Mouse (Mus musculus) liver, embryonic 14.5 days (tissue): ENCODE results near the gene Snx11. TPM values are rescaled to one million over a fixed set of nuclear protein-coding genes. Genes with fewer than 3 reads are reported as not detected.
A peak's percentile ranks its signal among the peaks of the same experiment; 100 is the strongest.

Source experiments
- ATAC-seq: fragments of 200-750 bp; cut with Nextera tagmentation; 2 replicates; pipeline ENCODE4 v1.8.0; 2017; ENCODE audit warnings: moderate number of reproducible peaks, mild to moderate bottlenecking, moderate library complexity; ENCODE audit not compliant: insufficient read depth
- DNase-seq, 3 experiments: peaks; one replicate each; pipeline ENCODE4 v3.0.0-alpha.2; 2012 to 2013; ENCODE audit warnings: low read depth in 3 of 3, low spot score in 3 of 3
- H3K27ac ChIP-seq: fragments of 300-500 bp; sonication (generic); 2 replicates; pipeline ENCODE4 v1.5.1; 2014; ENCODE audit warnings: moderate library complexity, mild to moderate bottlenecking, control low read depth, inconsistent platforms
- H3K27me3 ChIP-seq: fragments of 300-500 bp; sonication (generic); 2 replicates; pipeline ENCODE4 v1.6.1; 2014; ENCODE audit warnings: mild to moderate bottlenecking, low read length, moderate library complexity; ENCODE audit not compliant: control insufficient read depth, insufficient read depth
- H3K36me3 ChIP-seq: fragments of 300-500 bp; sonication (generic); replicated peaks from 2 replicates; pipeline ENCODE4 v1.6.1; 2014; ENCODE audit warnings: low read depth; ENCODE audit not compliant: control insufficient read depth, insufficient read depth
- H3K4me1 ChIP-seq, 2 experiments: fragments of 200-500 bp in 1 of 2; fragments of 300-500 bp in 1 of 2; sonication (generic) in 1 of 2; replicated peaks; 2 replicates each; pipeline ENCODE4 v1.6.1; 2012 to 2014; ENCODE audit warnings: antibody characterized with exemption in 1 of 2, inconsistent platforms in 1 of 2, low read length in 1 of 2; ENCODE audit not compliant: control insufficient read depth in 2 of 2, insufficient read depth in 2 of 2
- H3K4me2 ChIP-seq: fragments of 300-500 bp; sonication (generic); 2 replicates; pipeline ENCODE4 v1.6.1; 2014; ENCODE audit warnings: low read depth, mild to moderate bottlenecking, control low read depth, moderate library complexity
- H3K4me3 ChIP-seq, 2 experiments: fragments of 200-500 bp in 1 of 2; fragments of 300-500 bp in 1 of 2; sonication (generic) in 1 of 2; 2 replicates each; pipeline ENCODE4 v1.5.1; 2012 to 2014; ENCODE audit warnings: low read depth in 2 of 2, low read length in 2 of 2, mild to moderate bottlenecking in 2 of 2, control low read depth in 1 of 2, inconsistent platforms in 1 of 2, moderate library complexity in 1 of 2; ENCODE audit not compliant: insufficient read depth in 1 of 2
- H3K9ac ChIP-seq: fragments of 300-500 bp; sonication (generic); replicated peaks from 2 replicates; pipeline ENCODE4 v1.6.1; 2014; ENCODE audit warnings: mild to moderate bottlenecking, control low read depth, moderate library complexity
- H3K9me3 ChIP-seq: fragments of 300-500 bp; sonication (generic); 2 replicates; pipeline ENCODE4 v1.6.1; 2016; ENCODE audit warnings: low read length, mixed read lengths; ENCODE audit not compliant: control insufficient read depth
- CTCF ChIP-seq: IDR thresholded peaks from 2 replicates; pipeline ENCODE4 v1.5.1; 2016; ENCODE audit warnings: antibody characterized with exemption, low read depth, control low read depth
- EP300 ChIP-seq: IDR thresholded peaks from 2 replicates; pipeline ENCODE4 v1.6.1; 2016; ENCODE audit warnings: antibody characterized with exemption, low read depth
- WGBS: fragments of 180-500 bp; shearing (Covaris S2); extraction: QIAGEN DNeasy Blood & Tissue Kit; methylation state at CpG from one replicate; pipeline ENCODE4 v1.1.7; 2014; ENCODE audit not compliant: insufficient replicate concordance; 5-methylcytosine and 5-hydroxymethylcytosine counted together
- polyA plus RNA-seq, 2 experiments: library from polyadenylated mRNA; depleted of rRNA in 1 of 2; stranded (reverse) in 1 of 2; unstranded in 1 of 2; fragments of >200 nt; fragmentation: Nextera tagmentation in 1 of 2; extraction: Ambion mirVana in 1 of 2; gene quantifications; 2 replicates each; pipeline versions ENCODE4 v1.2.1 to v1.2.3; 2012 to 2014

The Snx11 gene
- polyA plus RNA-seq, 2 experiments, result 4.9 to 10.1 TPM

DNA sequence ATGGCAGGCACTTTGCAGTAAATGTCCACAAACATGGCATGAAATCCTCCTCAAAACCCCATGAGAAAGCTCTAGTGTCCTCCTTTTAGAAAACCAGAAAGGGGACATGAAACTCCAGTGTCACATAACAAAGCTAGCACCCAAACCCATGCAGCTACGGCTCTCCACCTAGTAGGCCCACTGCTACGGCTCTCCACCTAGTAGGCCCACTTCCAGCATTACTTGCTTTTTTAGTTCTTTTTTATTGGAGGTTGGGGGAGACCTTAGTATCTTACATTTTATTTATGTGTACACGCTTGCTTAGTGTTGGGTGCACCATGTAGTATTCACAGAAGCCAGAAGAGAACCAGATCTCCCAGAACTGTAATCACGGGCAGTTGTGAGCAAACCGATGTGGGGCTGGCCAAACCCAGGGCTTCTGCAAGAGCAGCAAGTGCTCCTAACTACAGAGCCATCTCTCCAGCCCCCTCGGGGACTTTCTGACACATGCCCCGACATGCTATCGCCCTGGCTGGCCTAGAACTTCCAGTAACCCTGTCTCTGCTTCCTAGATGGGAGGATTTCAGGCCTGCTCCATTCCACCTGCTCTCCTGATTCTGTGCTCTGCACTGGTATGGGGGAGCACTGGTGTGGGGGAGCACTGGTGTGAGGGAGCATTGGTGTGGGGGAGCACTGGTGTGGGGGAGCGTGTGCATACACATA lies 5.9 kb downstream of the Snx11 start:
- H3K27me3 ChIP-seq, result no peaks in the 10 kb centered on the region
- DNase-seq (no peak), ATAC-seq (no peak)
- 86% methylated on average over 9 of the region's 9 CpGs for WGBS
- peaks cover 14% of the 10 kb centered on the region; the same call in 1 of the 2 replicates for H3K36me3 ChIP-seq
- H3K4me2 ChIP-seq, result no peak overlapping the region
- TF ChIP-seq CTCF (no peak), EP300 (no peak)
- H3K9me3 ChIP-seq, result no peaks in the 10 kb centered on the region
- no peak overlapping the region for H3K9ac ChIP-seq
- no peak overlapping the region for H3K4me3 ChIP-seq
- H3K4me1 ChIP-seq, result peaks cover 0 to 3% of the 10 kb centered on the region in 2 experiments; a peak in 3 of 4 replicates
- no peak overlapping the region for H3K27ac ChIP-seq

DNA sequence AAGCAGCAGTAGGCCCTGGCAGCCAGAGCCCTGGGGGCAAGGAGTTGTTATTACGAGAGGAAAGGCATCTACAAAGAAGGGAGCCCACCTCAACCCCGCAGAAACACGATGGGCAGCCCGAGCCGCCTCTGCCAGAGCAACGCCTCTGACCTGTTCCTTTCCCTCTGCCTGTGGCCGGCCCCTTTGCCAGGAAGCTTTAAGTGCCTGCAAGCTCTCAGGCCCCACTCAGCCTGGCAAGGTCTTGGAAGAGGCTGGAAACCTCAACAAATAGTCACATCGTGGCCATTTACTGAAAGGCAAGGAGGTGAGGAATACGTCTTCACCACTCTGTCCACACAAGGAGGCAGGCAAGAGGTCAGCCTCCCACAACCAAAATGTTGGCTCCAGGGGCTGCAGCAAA lies 9.1 kb downstream of the Snx11 start:
- no peak overlapping the region for H3K4me2 ChIP-seq
- 0 out of 4 replicates have a peak, but pooled peaks cover 0 to 3% of the 10 kb centered on the region in 2 experiments for H3K4me1 ChIP-seq
- no peaks in the 10 kb centered on the region for H3K27me3 ChIP-seq
- DNase-seq (no peak), ATAC-seq (no peak)
- no peak for TF ChIP-seq EP300
- TF ChIP-seq CTCF, result no peak
- no peak overlapping the region for H3K27ac ChIP-seq
- H3K4me3 ChIP-seq, result no peak overlapping the region
- H3K9me3 ChIP-seq, result no peaks in the 10 kb centered on the region
- H3K9ac ChIP-seq, result no peak overlapping the region
- WGBS, result 60% methylated on average over 9 of the region's 9 CpGs
- peaks cover 14% of the 10 kb centered on the region; the same call in 1 of the 2 replicates for H3K36me3 ChIP-seq

DNA sequence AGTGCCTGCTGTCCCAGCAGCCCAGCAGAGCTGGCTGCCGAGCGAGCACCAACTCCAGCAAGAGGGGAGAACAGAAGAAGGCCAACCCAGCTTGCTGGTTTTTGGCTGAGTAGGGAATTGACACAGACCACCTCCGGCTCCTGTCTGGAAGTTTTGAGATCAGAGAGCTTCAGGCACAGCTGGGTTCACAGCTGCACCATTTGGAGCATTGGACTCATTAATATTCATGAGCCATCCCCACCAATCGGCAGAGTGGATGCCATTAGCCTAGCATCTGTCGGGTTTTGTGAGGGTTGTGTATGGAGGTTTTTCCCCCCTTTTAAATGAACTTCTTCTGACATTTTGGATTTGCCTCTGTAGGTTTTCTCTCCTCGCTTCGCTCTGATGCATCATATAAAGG lies 10.3 kb downstream of the Snx11 start:
- Histone ChIP-seq H3K27ac (no peak overlapping the region), H3K9me3 (no peaks in the 10 kb centered on the region), H3K36me3 (peaks cover 7% of the 10 kb centered on the region; the same call in 1 of the 2 replicates), H3K4me2 (no peak overlapping the region), H3K27me3 (no peaks in the 10 kb centered on the region), H3K4me1 (0 out of 4 replicates have a peak, but pooled peaks cover 0 to 3% of the 10 kb centered on the region in 2 experiments), H3K9ac (no peak overlapping the region), H3K4me3 (no peak overlapping the region)
- no peak for DNase-seq
- no peak for TF ChIP-seq EP300
- no peak for TF ChIP-seq CTCF
- no peak for ATAC-seq
- WGBS, result 64% methylated on average over 7 of the region's 7 CpGs

DNA sequence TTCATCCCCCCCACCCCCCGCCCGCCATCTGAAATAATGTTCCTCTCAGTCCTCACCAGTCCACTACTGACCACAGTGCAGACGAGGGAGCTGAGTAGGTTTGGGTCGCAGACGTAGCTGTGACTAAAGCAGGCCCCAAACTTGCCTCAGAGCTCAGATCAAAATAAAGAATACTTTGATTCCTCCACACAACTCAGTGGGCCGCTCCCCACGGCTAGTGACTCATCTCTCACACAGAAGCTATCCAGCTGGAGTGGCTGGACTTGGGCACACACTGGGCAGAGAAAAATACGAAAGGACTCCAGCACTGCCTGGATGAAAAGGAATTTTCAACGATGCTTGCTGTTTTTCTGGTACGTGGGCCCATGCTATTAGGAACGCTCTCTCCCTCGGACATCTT lies 10.8 kb downstream of the Snx11 start:
- 74% methylated on average over 12 of the region's 12 CpGs for WGBS

DNA sequence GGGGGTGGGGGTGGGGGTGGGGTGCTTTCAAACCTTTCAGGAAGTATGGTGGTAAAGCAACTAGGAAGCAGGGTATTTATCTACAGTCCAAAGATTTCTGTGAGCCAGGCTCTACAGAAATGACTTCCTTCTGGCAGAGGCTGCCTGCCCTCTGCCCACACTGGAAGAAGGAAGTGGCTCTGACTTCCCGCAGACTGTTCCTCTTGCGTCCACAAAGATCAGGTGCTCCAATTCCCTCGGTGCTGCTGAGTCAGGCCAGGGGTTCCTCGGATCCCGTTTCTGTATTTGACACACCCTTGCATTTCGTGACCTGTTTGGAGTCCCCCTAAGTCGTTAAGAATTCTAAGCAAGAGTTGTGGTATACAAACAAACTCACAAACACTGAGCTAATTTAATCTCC lies 11.7 kb downstream of the Snx11 start:
- 0 out of 4 replicates have a peak, but pooled peaks cover 0 to 3% of the 10 kb centered on the region in 2 experiments for H3K4me1 ChIP-seq
- peak; percentile 28; the same call in 1 of the 2 replicates for ATAC-seq
- H3K27ac ChIP-seq, result no peak overlapping the region

More for the DNA sequence above, 10.8 kb downstream of the Snx11 start:
- DNase-seq, result no peak
- TF ChIP-seq EP300, result no peak
- TF ChIP-seq CTCF, result no peak
- no peaks in the 10 kb centered on the region for H3K27me3 ChIP-seq
- no peak overlapping the region for H3K27ac ChIP-seq
- no peak for ATAC-seq
- H3K9me3 ChIP-seq, result no peaks in the 10 kb centered on the region
- 0 out of 4 replicates have a peak, but pooled peaks cover 0 to 3% of the 10 kb centered on the region in 2 experiments for H3K4me1 ChIP-seq
- H3K9ac ChIP-seq, result no peak overlapping the region
- peaks cover 6% of the 10 kb centered on the region; the same call in 1 of the 2 replicates for H3K36me3 ChIP-seq
- H3K4me2 ChIP-seq, result no peak overlapping the region
- no peak overlapping the region for H3K4me3 ChIP-seq

More for the DNA sequence above, 11.7 kb downstream of the Snx11 start:
- H3K4me2 ChIP-seq, result no peak overlapping the region
- H3K36me3 ChIP-seq, result peaks cover 3% of the 10 kb centered on the region; the same call in 1 of the 2 replicates
- no peak overlapping the region for H3K9ac ChIP-seq
- H3K27me3 ChIP-seq, result no peaks in the 10 kb centered on the region
- no peaks in the 10 kb centered on the region for H3K9me3 ChIP-seq
- WGBS, result 13% methylated on average over 7 of the region's 7 CpGs
- TF ChIP-seq EP300, result no peak
- no peak for TF ChIP-seq CTCF
- no peak for DNase-seq
- H3K4me3 ChIP-seq, result no peak overlapping the region
